Mouse (Mus musculus): Measurements from ENCODE around the gene Cnot8.
A peak's percentile ranks its signal among the peaks of the same experiment; 100 is the strongest.
"Not testable (repeated sequence)": the region's sequence is repeated elsewhere in the genome, so short reads cannot be mapped to it uniquely, and the experiment has no call there.

The Cnot8 gene

DNA sequence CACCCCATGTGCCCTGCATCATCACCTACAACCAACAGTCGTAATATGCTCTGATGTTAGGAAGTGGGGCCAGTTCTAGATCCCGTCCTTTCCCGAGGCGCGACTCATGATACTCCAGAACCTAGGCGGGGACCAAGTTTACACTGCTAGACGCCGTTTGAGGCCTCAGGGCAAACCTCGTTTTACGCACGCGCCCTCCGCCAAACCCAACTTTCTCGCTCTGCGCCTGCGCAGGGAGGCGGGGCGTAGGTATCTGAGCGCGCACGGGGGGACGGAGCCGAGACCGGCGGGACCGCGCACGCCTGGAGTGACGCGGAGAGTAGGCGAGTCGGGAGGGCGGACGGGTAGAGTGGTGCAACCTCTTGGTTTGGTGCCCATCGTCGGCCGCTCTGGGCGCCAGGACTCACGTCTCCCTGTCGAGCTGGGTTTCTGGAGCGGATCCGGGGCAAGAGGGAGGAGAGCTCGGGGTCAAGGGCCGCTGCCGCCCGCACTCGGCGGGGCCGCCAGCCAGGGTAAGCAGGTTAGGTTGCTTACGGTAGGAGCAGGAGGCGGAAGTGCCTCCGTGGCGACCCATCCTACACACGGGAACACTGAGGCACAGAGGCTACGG is at the start of gene Cnot8:
Gene Cnot8, plus strand, starts transcription at position 457 of the 610 bp plus-strand sequence.
- peak; percentile 99 for DNase-seq (ENCODE audit: low read depth)

DNA sequence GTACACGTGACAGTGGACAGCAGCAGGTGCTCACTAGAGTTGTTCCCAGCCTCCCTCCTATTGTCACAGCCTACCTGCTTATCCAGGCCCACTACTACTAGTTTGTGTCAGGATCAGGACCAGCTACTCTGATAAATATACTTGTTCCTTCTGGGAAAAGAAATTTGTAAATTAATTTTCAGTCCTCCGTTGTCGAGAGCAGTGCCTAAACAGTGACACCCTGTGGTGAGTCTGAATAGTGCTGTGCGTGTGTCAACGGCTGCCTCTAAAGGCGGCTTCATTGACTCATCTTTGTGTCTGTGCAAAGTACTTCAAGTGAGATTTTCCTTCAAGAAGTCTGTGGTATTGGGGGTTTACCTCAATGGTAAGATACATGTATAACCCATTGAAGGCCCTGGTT is 46.5 kb upstream of the Cnot8 start:
- DNase-seq (ENCODE audit: low read depth): peak; percentile 58

DNA sequence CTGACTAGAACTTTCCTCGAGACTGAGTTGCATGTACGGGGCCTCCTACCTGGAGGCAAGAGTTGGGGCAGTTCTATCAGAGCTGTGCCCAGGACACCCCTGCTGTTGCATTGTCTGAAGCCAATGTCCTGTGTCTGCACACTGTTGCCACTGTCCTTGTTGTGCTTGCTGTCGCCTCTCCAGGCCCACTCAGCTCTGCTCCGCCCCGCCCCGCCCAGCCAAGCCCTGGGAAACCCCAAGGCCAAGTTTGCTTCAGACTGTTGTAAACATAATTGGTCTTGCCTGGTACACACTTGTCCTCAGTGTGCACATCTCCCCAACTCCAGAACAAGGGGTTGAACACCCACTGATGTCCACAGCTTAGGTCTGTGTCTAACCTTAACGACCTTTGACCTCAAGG is 44.2 kb upstream of the Cnot8 start:
- DNase-seq (ENCODE audit: low read depth): not testable (repeated sequence)

DNA sequence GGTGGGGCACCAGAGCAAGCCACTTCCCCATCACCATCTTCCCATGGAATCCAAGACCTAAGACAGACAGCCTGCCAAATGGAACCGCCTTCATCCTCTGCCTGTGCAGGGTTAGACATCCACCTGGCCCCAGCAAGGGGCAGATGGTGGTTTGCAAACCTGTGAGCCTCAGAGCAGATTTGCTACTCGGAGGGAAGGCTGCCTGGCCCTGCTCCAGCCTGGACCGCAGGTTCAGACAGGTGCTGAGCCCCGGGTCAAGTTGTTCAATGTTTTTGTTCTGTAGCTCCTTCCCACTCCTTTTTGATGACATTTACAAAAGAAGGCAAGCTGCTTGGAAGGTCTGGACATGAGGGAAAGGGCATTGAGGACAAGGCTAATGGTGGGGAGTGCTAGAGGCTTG is 42.7 kb upstream of the Cnot8 start:
- DNase-seq (ENCODE audit: low read depth): not testable (repeated sequence)

DNA sequence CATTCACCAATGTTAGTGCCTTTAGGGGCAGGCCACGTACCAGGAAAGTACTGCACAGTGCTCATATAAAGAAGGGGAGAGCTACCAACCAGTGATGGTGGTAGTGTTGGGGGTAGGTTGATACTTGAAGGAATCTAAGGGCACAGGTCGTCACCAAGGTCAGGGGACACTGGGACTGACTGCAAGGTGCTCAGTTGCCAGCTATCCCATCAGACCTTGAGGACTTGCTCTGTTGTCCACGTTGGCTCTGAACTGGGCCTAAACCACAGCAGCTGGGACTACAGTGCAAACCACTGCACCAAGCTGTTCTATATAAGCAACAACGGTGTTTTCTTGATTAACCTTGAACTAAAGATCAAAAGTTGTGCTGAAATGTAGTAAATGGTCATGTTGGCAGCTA is 41.4 kb upstream of the Cnot8 start:
- no peak for DNase-seq (ENCODE audit: low read depth)

DNA sequence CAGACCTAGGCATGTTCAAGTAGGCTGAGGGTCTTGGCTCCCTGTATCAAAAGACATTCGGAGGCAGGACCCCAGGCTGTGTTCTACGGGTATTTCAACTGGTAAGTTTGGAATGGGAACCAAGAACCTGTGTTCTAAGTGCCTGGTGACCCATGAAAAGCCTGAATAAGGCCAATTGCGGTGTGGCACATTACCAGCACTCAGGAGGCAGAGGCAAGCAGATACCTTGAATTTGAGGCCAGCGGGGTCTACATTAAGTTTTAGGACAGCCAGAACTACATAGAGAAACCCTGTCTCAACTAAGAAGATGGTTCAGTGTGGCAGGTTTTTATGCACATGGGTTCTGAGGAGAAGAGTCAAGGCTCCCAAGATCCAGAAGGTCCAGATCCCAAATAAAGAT is 38.9 kb upstream of the Cnot8 start:
- DNase-seq (ENCODE audit: low read depth): no peak

DNA sequence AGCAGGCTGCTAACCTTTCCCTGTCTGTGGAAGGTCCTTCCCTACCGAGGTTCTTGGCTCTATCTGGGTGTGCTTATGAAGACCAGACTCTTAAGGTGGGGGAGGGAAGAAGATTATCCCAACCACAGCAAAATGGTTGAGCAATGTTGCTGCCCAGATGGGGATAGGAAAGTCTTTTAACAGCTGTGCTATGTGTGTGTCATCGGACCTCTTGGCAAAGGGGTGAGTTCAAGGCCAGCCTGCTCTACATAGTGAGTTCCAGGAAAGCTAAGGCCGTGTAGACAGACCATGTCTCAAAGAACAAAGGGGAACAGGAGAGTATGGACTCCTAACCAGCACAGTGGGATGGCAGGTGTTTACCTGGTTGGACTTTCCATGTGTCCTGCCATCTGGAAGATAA is 31.0 kb upstream of the Cnot8 start:
- no peak for DNase-seq (ENCODE audit: low read depth)

DNA sequence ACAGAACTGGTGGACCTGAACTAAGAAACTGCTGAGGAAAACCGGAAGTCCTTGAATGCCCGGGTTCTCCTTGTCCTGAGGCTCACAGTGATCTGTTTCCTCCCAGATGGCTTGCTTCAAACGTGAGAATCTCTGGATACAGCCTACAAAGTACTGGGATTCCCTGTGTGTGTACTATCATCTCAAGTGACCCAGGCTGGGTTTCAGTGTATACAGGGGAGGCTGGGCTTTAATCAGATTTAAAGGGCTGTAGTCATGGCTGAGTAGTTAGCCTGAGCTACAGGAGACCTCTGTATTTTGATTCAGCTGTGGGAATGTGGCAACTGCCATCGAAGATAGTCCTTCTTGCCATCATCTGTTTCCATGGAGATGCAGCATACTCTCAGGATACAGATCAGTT is 26.7 kb upstream of the Cnot8 start:
- no peak for DNase-seq (ENCODE audit: low read depth)

- DNase-seq (ENCODE audit: low read depth): no peak
Observed at GRCm38 (mm10) chr11:58081716-58082115, 22.2 kb upstream of the Cnot8 start.

DNA sequence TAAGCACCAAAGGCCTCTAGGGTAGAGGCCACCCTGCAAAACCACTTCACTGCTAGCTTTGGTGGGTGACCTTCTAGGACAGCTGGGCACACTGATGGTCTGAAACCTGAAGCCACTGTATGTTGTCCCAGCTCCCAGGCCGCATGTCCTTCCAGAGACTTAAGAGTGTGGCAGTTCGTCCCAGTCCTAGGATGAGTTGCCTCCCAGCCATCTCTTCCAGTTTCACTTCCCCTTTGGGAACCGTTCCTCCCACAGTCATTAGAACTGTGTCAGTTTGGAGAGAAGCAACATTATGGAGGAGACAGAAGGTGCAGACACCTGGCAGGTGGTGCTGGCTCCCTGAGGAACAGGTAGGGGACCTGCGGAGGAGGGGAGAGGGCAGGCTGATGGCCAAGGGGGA is 11.4 kb upstream of the Cnot8 start:
- no peak for DNase-seq (ENCODE audit: low read depth)

- peak; percentile 55 for DNase-seq (ENCODE audit: low read depth)
Observed at GRCm38 (mm10) chr11:58093021-58093528, 10.9 kb upstream of the Cnot8 start, which contains the start of gene Gm12248. Gm12248 (minus strand) TSS chr11:58093134.

DNA sequence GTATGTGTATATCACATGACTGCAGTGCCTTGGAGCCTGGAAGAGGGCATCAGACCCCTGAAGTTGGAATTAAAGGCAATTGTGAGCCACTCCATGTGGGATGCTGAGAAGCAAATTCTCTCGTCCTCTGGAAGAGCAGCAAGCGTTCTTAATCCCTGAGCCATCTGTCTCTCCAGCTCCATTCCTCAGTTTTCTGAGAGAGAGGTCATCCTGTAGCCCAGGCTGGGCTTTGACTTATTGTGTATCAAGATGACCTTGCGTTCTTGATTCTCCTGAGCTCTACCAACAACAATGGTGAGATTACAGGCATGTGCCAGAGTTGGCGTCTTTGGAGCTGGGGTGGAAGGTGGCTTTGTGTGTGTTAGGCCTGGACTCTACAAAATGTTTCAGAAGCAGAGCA is 9.2 kb upstream of the Cnot8 start:
- DNase-seq (ENCODE audit: low read depth): no peak

- DNase-seq (ENCODE audit: low read depth): no peak
Observed at GRCm38 (mm10) chr11:58095561-58095960, 8.4 kb upstream of the Cnot8 start.

DNA sequence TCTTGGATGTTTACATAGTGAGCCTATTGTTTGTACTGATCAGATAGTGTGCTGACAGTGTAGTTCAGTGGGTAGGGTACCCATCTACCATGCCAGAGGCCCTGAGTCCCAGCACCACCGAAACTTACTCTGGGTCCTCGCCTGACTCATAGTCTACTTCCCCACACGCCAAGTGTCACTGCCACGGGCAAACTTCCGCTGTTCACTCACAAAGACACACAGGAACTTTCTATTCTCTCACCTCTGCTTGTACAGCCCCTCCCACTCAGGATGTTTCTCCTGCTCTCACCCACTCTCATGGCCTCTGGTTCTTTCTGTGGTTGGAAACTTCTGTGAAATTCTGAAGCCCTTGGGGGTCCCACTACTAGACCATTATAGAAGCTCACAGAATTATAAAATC is 7.8 kb upstream of the Cnot8 start:
- DNase-seq (ENCODE audit: low read depth): no peak

DNA sequence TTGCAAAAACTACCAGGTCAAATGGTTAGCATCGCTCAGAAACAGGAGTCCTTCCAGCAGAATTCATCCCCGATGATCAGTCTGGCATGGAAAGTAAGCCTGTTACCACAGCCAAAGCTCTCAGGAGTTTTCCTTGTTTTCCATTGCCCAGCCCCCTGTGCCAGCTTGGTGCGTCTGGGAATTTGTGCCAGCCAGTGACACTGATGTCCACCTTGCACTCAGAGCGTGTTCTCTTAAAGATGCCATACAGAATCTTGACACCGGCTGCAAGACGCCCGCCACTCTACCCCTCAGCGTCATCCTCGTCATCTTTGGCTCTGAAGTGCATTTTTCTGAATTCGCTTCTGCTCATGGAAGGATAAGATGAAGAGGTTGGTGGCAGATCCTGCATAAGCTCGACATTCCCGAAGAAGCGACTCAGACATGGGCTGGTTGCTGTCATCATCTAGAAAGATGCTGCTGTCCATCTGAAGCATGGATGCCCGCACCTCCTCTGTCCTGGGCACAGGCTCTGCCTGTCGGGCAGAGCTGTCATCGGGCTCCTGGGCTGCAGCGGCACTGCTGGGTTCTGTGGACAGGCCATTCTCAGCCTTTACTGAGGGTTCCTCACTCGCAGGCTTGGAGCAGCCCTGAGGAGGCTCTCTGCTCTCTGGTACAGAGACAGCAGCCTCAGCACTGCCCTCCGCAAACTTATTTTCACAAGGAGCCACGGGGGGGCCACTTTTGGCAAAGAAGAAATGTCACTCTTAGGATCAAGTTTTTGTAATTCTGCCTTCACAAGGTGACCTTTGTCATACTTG is 6.9 kb upstream of the Cnot8 start:
- DNase-seq (ENCODE audit: low read depth): no peak

GRCm38 (mm10) chr11:58097621-58098365 is 6.2 kb upstream of the Cnot8 start:
- DNase-seq (ENCODE audit: low read depth): no peak

GRCm38 (mm10) chr11:58098366-58098720 is 5.6 kb upstream of the Cnot8 start:
- DNase-seq (ENCODE audit: low read depth): not testable (repeated sequence)

DNA sequence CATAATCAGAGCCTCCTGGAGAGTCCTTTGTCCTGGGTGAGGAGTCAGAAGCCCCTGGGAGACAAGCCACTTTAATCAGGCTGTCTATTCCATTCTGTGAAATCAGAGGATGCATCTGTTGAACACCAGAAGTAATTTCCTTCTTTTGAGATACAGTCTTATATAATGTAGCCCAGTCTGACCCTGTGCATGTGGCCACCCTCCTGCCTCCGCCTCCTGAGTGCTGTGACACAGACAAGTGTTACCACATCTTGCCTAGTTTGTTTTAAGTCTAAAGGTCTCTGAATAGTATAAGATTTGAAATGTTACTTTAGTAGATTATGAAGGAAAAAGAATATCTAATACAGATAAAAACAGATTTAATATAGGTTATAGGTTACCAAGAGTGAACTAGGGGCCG is 3.9 kb upstream of the Cnot8 start:
- peak; percentile 86 for DNase-seq (ENCODE audit: low read depth)

DNA sequence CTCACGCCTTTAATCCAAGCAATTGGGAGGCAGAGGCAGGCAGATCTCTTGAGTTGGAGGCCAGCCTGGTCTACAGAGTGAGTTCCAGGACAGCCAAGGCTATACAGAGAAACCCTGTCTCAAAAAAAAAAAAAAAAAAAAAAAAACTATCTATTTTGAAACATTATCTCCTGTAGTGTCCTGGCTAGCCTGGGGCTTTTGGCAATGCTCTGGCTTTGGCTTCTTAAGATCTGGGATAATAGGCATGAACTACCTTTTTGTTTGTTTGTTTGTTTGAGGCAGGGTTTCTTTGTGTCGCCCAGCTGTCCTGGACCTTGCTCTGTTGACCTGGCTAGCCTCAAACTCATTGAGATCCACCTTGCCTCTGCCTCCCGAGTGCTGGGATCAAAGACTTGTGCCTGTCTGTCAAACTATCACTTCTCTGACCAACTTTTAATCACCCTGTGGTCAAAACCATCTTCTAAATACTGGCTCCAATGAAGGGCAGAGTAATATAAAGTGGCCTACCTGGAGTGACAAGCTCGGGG is 2.7 kb upstream of the Cnot8 start:
- no peak for DNase-seq (ENCODE audit: low read depth)

- DNase-seq (ENCODE audit: low read depth): no peak
Observed at GRCm38 (mm10) chr11:58102146-58102545, 1.8 kb upstream of the Cnot8 start.

DNA sequence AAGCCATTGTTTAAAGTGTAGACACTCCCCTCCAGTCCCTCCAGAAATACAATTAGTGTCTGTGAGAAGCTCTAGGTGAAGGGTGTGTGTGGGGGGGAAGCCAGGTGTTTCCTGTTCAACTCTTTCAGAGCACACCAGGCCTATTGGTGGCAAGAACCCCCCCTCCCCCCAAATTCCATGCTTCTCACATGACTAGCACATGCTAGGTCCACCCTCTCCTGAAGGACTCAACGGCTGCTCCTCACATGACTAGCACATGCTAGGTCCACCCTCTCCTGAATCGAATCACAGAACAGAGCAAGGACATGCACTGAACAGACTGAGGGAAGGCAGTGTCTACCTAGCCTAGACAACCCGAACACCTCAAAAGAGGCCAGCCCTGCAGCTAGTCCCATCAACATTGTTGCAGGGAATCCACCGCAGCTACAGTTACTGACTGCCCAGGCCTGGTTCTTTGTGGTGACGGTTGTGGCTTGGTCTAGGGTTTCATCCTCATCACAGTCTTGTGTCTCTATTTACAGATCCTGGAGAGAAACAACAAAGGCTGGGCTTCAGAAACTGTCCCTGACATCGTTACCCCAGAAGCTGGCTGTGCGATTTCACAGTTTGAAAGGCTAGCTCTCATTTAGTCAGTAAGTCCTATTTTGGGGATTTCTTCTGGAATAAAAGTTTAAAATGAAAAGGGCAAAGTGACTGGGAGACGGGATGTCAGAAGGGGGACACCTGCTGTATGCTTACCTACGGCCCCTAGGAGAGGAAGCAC is 1.2 kb upstream of the Cnot8 start:
- DNase-seq (ENCODE audit: low read depth): peak; percentile 73

GRCm38 (mm10) chr11:58103344-58103653 is 654 bp upstream of the Cnot8 start:
- DNase-seq (ENCODE audit: low read depth): no peak

All from 416B (cell line).